8 mouse cellular contexts compared by ENCODE assay signal in genomic region chr15:82967947-82968346, GRCm38 (mm10). TPM values are rescaled to one million over a fixed set of nuclear protein-coding genes. Genes with fewer than 3 reads are reported as not detected.
DNase-seq lines count a peak whose midpoint lies in the region; ATAC-seq lines count a peak whose summit lies in the region.

No protein-coding gene starts in this region.

- H3K9ac ChIP-seq in lung, embryonic 16.5 days (ENCODE audit: low read length) = no peak overlapping the region
- peak overlapping the region; percentile 18; the same call in 1 of the 2 replicates for H3K9ac ChIP-seq in stomach, embryonic 14.5 days (replicated peaks; ENCODE audit: low read depth, low read length)

- no peak overlapping the region for H3K27ac ChIP-seq in lung, embryonic 16.5 days (ENCODE audit: low read length)
- H3K27ac ChIP-seq in limb, embryonic 10.5 days = peak overlapping the region; percentile 81
- peak overlapping the region; percentile 68 for H3K27ac ChIP-seq in stomach, embryonic 14.5 days (ENCODE audit: low read length)

- intact Hi-C loops in left cerebral cortex, postnatal 25 days (cut with DNase I) = no loop called here

- no peak overlapping the region for H3K4me3 ChIP-seq in lung, embryonic 16.5 days (ENCODE audit: low read length)
- H3K4me3 ChIP-seq in limb, embryonic 10.5 days = peak overlapping the region; percentile 46
- no peak overlapping the region for H3K4me3 ChIP-seq in stomach, embryonic 14.5 days (ENCODE audit: low read depth, low read length)

- peak overlapping the region; percentile 42; the same call in 1 of the 2 replicates for H3K4me2 ChIP-seq in lung, embryonic 16.5 days (ENCODE audit: low read depth, low read length)
- H3K4me2 ChIP-seq in stomach, embryonic 14.5 days (replicated peaks; ENCODE audit: low read depth, low read length) = peak overlapping the region; percentile 39

- ATAC-seq in lung, embryonic 16.5 days (ENCODE audit: low read depth) = no peak
- no peak for ATAC-seq in stomach, embryonic 14.5 days (ENCODE audit: insufficient number of reproducible peaks, insufficient read depth, low FRiP score, low read depth)

- H3K4me1 ChIP-seq in lung, embryonic 16.5 days (replicated peaks; ENCODE audit: control insufficient read depth, insufficient read depth, low read length) = peaks cover 16% of the 10 kb centered on the region
- peaks cover 41% of the 10 kb centered on the region for H3K4me1 ChIP-seq in limb, embryonic 10.5 days
- peaks cover 27% of the 10 kb centered on the region for H3K4me1 ChIP-seq in stomach, embryonic 14.5 days (ENCODE audit: control insufficient read depth, insufficient read depth, low read length)

- 30% methylated on average over 6 of the region's 6 CpGs for WGBS in lung, embryonic 16.5 days
- 28% methylated on average over 6 of the region's 6 CpGs for WGBS in limb, embryonic 10.5 days
- WGBS in stomach, embryonic 14.5 days = 33% methylated on average over 6 of the region's 6 CpGs

- H3K9me3 ChIP-seq in lung, embryonic 16.5 days (ENCODE audit: control insufficient read depth, low read length) = no peaks in the 10 kb centered on the region
- H3K9me3 ChIP-seq in limb, embryonic 10.5 days (replicated peaks) = no peaks in the 10 kb centered on the region
- H3K9me3 ChIP-seq in stomach, embryonic 14.5 days (ENCODE audit: control insufficient read depth, low read depth, low read length) = no peaks in the 10 kb centered on the region

- DNase-seq in cerebellum, adult 11-12 months = peak; percentile 35
- no peak for DNase-seq in cerebellum, adult 8-10 months
- no peak for DNase-seq in lung, postnatal 36 days
- no peak for DNase-seq in limb, embryonic 10.5 days (ENCODE audit: low spot score)
- DNase-seq in cerebellum, adult 9-10 months = no peak
- no peak for DNase-seq in left cerebral cortex, postnatal 25 days (ENCODE audit: low spot score in 2 of 2)

- peaks cover 6% of the 10 kb centered on the region for H3K27me3 ChIP-seq in lung, embryonic 16.5 days (ENCODE audit: control insufficient read depth, insufficient read depth, low read depth, low read length)
- peaks cover 64% of the 10 kb centered on the region for H3K27me3 ChIP-seq in limb, embryonic 10.5 days (ENCODE audit: low read depth, poor library complexity, severe bottlenecking)
- no peaks in the 10 kb centered on the region for H3K27me3 ChIP-seq in stomach, embryonic 14.5 days (ENCODE audit: control insufficient read depth, insufficient read depth, low read length)

- H3K36me3 ChIP-seq in lung, embryonic 16.5 days (ENCODE audit: control insufficient read depth, insufficient read depth, low read length) = no peaks in the 10 kb centered on the region
- no peaks in the 10 kb centered on the region for H3K36me3 ChIP-seq in limb, embryonic 10.5 days
- no peaks in the 10 kb centered on the region for H3K36me3 ChIP-seq in stomach, embryonic 14.5 days (ENCODE audit: control insufficient read depth, insufficient read depth, low read length)

RNA-seq across cellular contexts. Expression of gene Tcf20, which starts 19.7 kb away (rescaled TPM):
- 7.2 and 7.3 TPM in 2 replicates for polyA plus RNA-seq in lung, embryonic 16.5 days (2015; fragmentation: Nextera tagmentation; extraction: Ambion mirVana)
- 8.1 and 8.3 TPM in 2 replicates for polyA plus RNA-seq in limb, embryonic 10.5 days (2016; fragmentation: Nextera tagmentation; extraction: Ambion mirVana)
- 15.0 and 15.5 TPM in 2 replicates for polyA plus RNA-seq in stomach, embryonic 14.5 days (2014; fragmentation: Nextera tagmentation; extraction: Ambion mirVana)
- total RNA-seq in left cerebral cortex, postnatal 25 days (2021) = 100 to 1,000 TPM; 181 to 193 TPM
